ENCODE assay signal across 19 mouse cellular contexts in the genomic region with DNA sequence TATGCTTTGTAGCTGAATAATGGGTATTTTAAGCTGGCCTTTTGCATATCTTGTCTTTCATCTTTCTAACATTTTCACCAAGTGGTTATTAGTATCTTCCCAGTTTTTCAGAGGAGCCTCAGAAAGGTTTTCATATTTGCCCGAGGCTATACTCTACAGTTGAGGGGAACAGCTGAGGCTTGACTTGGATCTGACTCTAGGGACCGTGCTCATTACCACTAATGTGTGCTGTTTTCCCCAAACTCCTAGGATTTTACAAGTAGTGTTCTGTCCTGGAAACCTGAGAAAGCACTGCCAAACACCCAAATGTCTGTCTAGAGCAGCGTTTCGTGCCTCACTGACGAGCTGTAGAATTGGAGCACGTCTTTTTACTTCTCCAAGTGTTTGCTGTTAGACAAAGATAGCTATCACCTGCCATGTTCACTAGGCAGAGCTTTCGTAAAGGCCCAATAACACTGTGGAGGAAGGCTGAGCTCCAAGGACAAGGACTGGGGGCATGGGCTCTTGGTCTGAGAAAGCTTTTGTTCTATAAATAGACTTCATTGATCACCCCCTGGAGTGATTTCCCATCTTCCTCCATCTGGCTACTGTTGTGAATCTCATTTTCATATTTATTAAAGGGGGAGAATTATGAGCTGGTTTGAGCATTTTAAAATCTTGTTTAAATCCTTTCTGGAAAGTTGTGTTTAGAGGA. TPM values are rescaled to one million over a fixed set of nuclear protein-coding genes. Genes with fewer than 3 reads are reported as not detected.
DNase-seq lines count a peak whose midpoint lies in the region; ATAC-seq lines count a peak whose summit lies in the region.
"Had no signal": no experiment of that assay in that cellular context is flagged by ENCODE, and none has a peak within 500 bp of the region (broad histone marks: within the 10 kb centered on the region; RNA-seq: fewer than 3 reads in every experiment).

No protein-coding gene starts in this region.

- H3K9me3 ChIP-seq in midbrain, embryonic 11.5 days (ENCODE audit: control insufficient read depth, low read length) = no peaks in the 10 kb centered on the region
- no peaks in the 10 kb centered on the region for H3K9me3 ChIP-seq in midbrain, embryonic 10.5 days (replicated peaks)
- no peaks in the 10 kb centered on the region for H3K9me3 ChIP-seq in hindbrain, embryonic 12.5 days (replicated peaks)
- no peaks in the 10 kb centered on the region for H3K9me3 ChIP-seq in midbrain, embryonic 12.5 days
- H3K9me3 ChIP-seq in neural tube, embryonic 15.5 days (replicated peaks) = no peaks in the 10 kb centered on the region

- no peak for ATAC-seq in midbrain, embryonic 11.5 days (ENCODE audit: low FRiP score)
- no peak for ATAC-seq in hindbrain, embryonic 12.5 days (ENCODE audit: low FRiP score)
- no peak for ATAC-seq in midbrain, embryonic 12.5 days (ENCODE audit: low FRiP score, low read depth)
- 0 out of 2 replicates have a peak, but pooled peaks have one; percentile 35 for ATAC-seq in neural tube, embryonic 15.5 days (ENCODE audit: low FRiP score)
- ATAC-seq: activated CD4-positive, CD25-positive, alpha-beta regulatory T cell, adult 4 months; Patski had no signal

- H3K9ac ChIP-seq in midbrain, embryonic 11.5 days (ENCODE audit: low read length) = no peak overlapping the region
- no peak overlapping the region for H3K9ac ChIP-seq in hindbrain, embryonic 12.5 days
- no peak overlapping the region for H3K9ac ChIP-seq in midbrain, embryonic 12.5 days (replicated peaks)
- no peak overlapping the region for H3K9ac ChIP-seq in neural tube, embryonic 15.5 days (replicated peaks)

- H3K4me1 ChIP-seq in midbrain, embryonic 11.5 days (ENCODE audit: control insufficient read depth, insufficient read depth, low read length) = no peaks in the 10 kb centered on the region
- H3K4me1 ChIP-seq in midbrain, embryonic 10.5 days = peaks cover 10% of the 10 kb centered on the region
- H3K4me1 ChIP-seq in hindbrain, embryonic 12.5 days = peaks cover 13% of the 10 kb centered on the region
- H3K4me1 ChIP-seq in midbrain, embryonic 12.5 days = peaks cover 3% of the 10 kb centered on the region; the same call in 1 of the 2 replicates
- H3K4me1 ChIP-seq in neural tube, embryonic 15.5 days = peaks cover 24% of the 10 kb centered on the region

- H3K36me3 ChIP-seq in midbrain, embryonic 11.5 days (ENCODE audit: control insufficient read depth, insufficient read depth, low read length) = no peaks in the 10 kb centered on the region
- H3K36me3 ChIP-seq in midbrain, embryonic 10.5 days = no peaks in the 10 kb centered on the region
- no peaks in the 10 kb centered on the region for H3K36me3 ChIP-seq in hindbrain, embryonic 12.5 days
- H3K36me3 ChIP-seq in midbrain, embryonic 12.5 days = no peaks in the 10 kb centered on the region
- no peaks in the 10 kb centered on the region for H3K36me3 ChIP-seq in neural tube, embryonic 15.5 days

- whole genome bisulfite sequencing in midbrain, embryonic 11.5 days = 78% methylated on average over 7 of the region's 7 CpGs
- 84% methylated on average over 7 of the region's 7 CpGs for WGBS in midbrain, embryonic 10.5 days
- 69% methylated on average over 7 of the region's 7 CpGs for WGBS in hindbrain, embryonic 12.5 days
- WGBS in midbrain, embryonic 12.5 days = 74% methylated on average over 7 of the region's 7 CpGs
- WGBS in neural tube, embryonic 15.5 days = 35% methylated on average over 7 of the region's 7 CpGs

- no peaks in the 10 kb centered on the region for H3K27me3 ChIP-seq in midbrain, embryonic 11.5 days (ENCODE audit: control insufficient read depth, insufficient read depth, low read length)
- no peaks in the 10 kb centered on the region for H3K27me3 ChIP-seq in midbrain, embryonic 10.5 days (ENCODE audit: low read depth, poor library complexity, severe bottlenecking)
- H3K27me3 ChIP-seq in hindbrain, embryonic 12.5 days = no peaks in the 10 kb centered on the region
- H3K27me3 ChIP-seq in midbrain, embryonic 12.5 days = no peaks in the 10 kb centered on the region
- H3K27me3 ChIP-seq in neural tube, embryonic 15.5 days (replicated peaks) = no peaks in the 10 kb centered on the region
- H3K27me3 ChIP-seq: Patski had no signal

- H3K4me2 ChIP-seq in midbrain, embryonic 11.5 days = no peak overlapping the region
- no peak overlapping the region for H3K4me2 ChIP-seq in hindbrain, embryonic 12.5 days (replicated peaks)
- no peak overlapping the region for H3K4me2 ChIP-seq in midbrain, embryonic 12.5 days (replicated peaks)
- no peak overlapping the region for H3K4me2 ChIP-seq in neural tube, embryonic 15.5 days

- H3K27ac ChIP-seq in midbrain, embryonic 11.5 days (ENCODE audit: low read depth, low read length) = peak overlapping the region; percentile 32; the same call in 1 of the 2 replicates
- H3K27ac ChIP-seq in midbrain, embryonic 10.5 days (replicated peaks) = no peak overlapping the region
- peak overlapping the region; percentile 68; the same call in 1 of the 2 replicates for H3K27ac ChIP-seq in hindbrain, embryonic 12.5 days
- peak overlapping the region; percentile 67 for H3K27ac ChIP-seq in midbrain, embryonic 12.5 days (replicated peaks)
- peak overlapping the region; percentile 75 for H3K27ac ChIP-seq in neural tube, embryonic 15.5 days (replicated peaks)

- DNase-seq in midbrain, embryonic 11.5 days (ENCODE audit: low spot score, missing footprints) = peak; percentile 83
- DNase-seq in midbrain, embryonic 10.5 days (ENCODE audit: low spot score) = no peak
- DNase-seq in ovary, postnatal 14 days (ENCODE audit: low spot score) = no peak
- no peak for DNase-seq in cerebellum, adult 18-20 months
- DNase-seq: adrenal gland, postnatal 14 days; cerebellum, adult 9-10 months; gastrocnemius, postnatal 10 days; kidney, adult 8-10 months; kidney, postnatal 25 days; lung, postnatal 14 days; right cerebral cortex, postnatal 4 days; thymus, postnatal 4 days had no signal

- H3K4me3 ChIP-seq in midbrain, embryonic 11.5 days (ENCODE audit: low read depth, low read length) = no peak overlapping the region
- H3K4me3 ChIP-seq in midbrain, embryonic 10.5 days = no peak overlapping the region
- H3K4me3 ChIP-seq in hindbrain, embryonic 12.5 days = no peak overlapping the region
- no peak overlapping the region for H3K4me3 ChIP-seq in midbrain, embryonic 12.5 days
- no peak overlapping the region for H3K4me3 ChIP-seq in neural tube, embryonic 15.5 days (replicated peaks)

RNA-seq across cellular contexts. Expression of gene Calr4, which starts 2.0 kb away (rescaled TPM):
- polyA plus RNA-seq in midbrain, embryonic 11.5 days (2014; fragmentation: Nextera tagmentation; extraction: Ambion mirVana) = 0.11 and 0.19 TPM in 2 replicates
- 0.07 and 0.27 TPM in 2 replicates for polyA plus RNA-seq in midbrain, embryonic 10.5 days (2016; fragmentation: Nextera tagmentation; extraction: Ambion mirVana)
- 1.2 and 1.7 TPM in 2 replicates for polyA plus RNA-seq in hindbrain, embryonic 12.5 days (2016; fragmentation: Nextera tagmentation; extraction: Ambion mirVana)
- 0.46 and 0.47 TPM in 2 replicates for polyA plus RNA-seq in midbrain, embryonic 12.5 days (2016; fragmentation: Nextera tagmentation; extraction: Ambion mirVana)
- polyA plus RNA-seq in neural tube, embryonic 15.5 days (2015; fragmentation: Nextera tagmentation; extraction: Ambion mirVana) = 1.3 and 1.7 TPM in 2 replicates
- polyA plus RNA-seq: activated CD4-positive, CD25-positive, alpha-beta regulatory T cell, adult 4 months; heart, embryonic 16.5 days; liver, embryonic 16.5 days; Patski had no signal

RNA-seq across cellular contexts. Expression of gene Osbpl9, which starts 34.3 kb away (rescaled TPM):
- 75.8 and 78.8 TPM in 2 replicates for polyA plus RNA-seq in midbrain, embryonic 11.5 days (2014; fragmentation: Nextera tagmentation; extraction: Ambion mirVana)
- polyA plus RNA-seq in midbrain, embryonic 10.5 days (2016; fragmentation: Nextera tagmentation; extraction: Ambion mirVana) = 58.3 and 65.6 TPM in 2 replicates
- 87.9 and 97.4 TPM in 2 replicates for polyA plus RNA-seq in hindbrain, embryonic 12.5 days (2016; fragmentation: Nextera tagmentation; extraction: Ambion mirVana)
- 81.1 and 82.1 TPM in 2 replicates for polyA plus RNA-seq in midbrain, embryonic 12.5 days (2016; fragmentation: Nextera tagmentation; extraction: Ambion mirVana)
- polyA plus RNA-seq in neural tube, embryonic 15.5 days (2015; fragmentation: Nextera tagmentation; extraction: Ambion mirVana) = 79.1 and 79.4 TPM in 2 replicates

RNA-seq across cellular contexts. Expression of gene Eps15, which starts 43.7 kb away (rescaled TPM):
- 51.9 and 59.2 TPM in 2 replicates for polyA plus RNA-seq in midbrain, embryonic 11.5 days (2014; fragmentation: Nextera tagmentation; extraction: Ambion mirVana)
- polyA plus RNA-seq in midbrain, embryonic 10.5 days (2016; fragmentation: Nextera tagmentation; extraction: Ambion mirVana) = 34.1 and 42.4 TPM in 2 replicates
- 69.2 and 81.1 TPM in 2 replicates for polyA plus RNA-seq in hindbrain, embryonic 12.5 days (2016; fragmentation: Nextera tagmentation; extraction: Ambion mirVana)
- polyA plus RNA-seq in midbrain, embryonic 12.5 days (2016; fragmentation: Nextera tagmentation; extraction: Ambion mirVana) = 56.2 and 58.6 TPM in 2 replicates
- 64.7 and 68.8 TPM in 2 replicates for polyA plus RNA-seq in neural tube, embryonic 15.5 days (2015; fragmentation: Nextera tagmentation; extraction: Ambion mirVana)
